Mouse (Mus musculus) kidney, adult 2 months (tissue): ENCODE measurements around the gene Rpl23a.

ENCODE experiments used
- CTCF ChIP-seq: fragments of 200-500 bp; conservative IDR thresholded peaks from 2 replicates; pipeline ENCODE4 v1.5.1; 2011; ENCODE audit warnings: low read depth, mild to moderate bottlenecking, control low read depth, low read length, moderate library complexity, mixed read lengths; ENCODE audit not compliant: insufficient read depth, insufficient read length
- POLR2A ChIP-seq: fragments of 200-500 bp; IDR thresholded peaks from one replicate; pipeline ENCODE4 v1.6.1; 2011; ENCODE audit warnings: low read depth, low read length, control low read depth

GRCm38 (mm10) chr11:78159557-78159956 lies 23.8 kb downstream of the Rpl23a start:
- TF ChIP-seq POLR2A (no peak), CTCF (no peak)
